Mouse (Mus musculus) testis, postnatal 10 days (tissue): ENCODE data around the gene Tbc1d12.
"Not testable (repeated sequence)": the region's sequence is repeated elsewhere in the genome, so short reads cannot be mapped to it uniquely, and the experiment has no call there.

Source experiments
- DNase-seq: peaks from one replicate; pipeline ENCODE4 v3.0.0; 2021; ENCODE audit warnings: low spot score

Tbc1d12 gene

DNA sequence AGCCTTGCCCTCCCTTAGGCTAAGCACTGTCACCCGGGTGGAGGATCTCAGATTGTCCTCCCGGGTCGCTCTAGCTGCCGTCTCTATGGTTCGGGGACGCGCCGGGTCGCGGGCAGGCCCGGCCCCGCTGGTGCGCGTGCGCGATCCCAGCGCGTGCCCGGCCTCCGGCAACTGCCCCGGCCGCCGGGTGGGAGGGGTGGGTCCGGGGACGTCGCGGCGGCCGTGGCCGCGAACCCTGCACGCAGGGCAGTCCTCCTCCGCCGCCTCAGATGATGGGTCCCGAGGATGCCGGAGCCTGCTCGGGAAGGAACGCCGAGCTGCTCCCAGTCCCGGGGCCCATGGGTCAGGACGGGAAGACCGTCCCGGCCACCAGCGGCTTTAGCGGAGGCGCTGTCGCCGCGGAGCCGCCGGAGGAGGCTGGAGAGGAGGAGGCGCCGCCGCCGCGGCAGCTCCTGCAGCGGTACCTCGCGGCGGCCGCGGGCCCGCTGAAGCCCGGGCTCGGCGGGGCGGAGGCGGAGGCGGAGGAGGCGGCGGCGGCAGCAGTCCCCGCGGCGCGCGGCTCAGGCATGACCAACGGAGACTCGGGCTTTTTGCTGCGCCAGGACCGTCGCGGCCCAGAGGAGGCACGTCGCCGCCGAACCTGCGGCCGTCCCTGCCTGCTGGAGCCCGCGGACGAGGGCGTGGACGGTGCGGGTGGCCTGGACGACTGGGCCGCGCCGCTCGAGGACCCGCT, at the start of gene Tbc1d12:
Tbc1d12 (plus strand) TSS at position 142 of the 733 bp plus-strand sequence.
- peak; percentile 94 for DNase-seq

DNA sequence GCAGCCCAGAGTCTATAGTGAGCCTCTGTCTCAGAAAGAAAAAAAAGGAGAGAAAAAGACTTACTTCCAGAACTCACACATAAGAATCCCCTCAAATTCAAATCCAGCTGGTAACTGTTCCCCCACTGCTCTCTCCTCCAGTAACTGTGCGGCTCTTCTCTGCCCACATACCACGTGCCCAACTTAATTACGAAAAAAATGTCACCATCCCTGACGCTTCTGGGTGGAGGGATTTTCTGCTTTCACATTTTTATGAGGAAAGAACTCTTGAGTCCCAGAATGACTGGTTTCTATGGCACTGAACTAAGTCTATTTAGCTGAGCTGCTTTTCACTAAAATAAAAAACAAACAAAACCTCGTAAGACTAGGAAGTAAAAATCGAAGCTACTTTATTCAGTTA, 48.6 kb upstream of the Tbc1d12 start:
- DNase-seq: no peak

DNA sequence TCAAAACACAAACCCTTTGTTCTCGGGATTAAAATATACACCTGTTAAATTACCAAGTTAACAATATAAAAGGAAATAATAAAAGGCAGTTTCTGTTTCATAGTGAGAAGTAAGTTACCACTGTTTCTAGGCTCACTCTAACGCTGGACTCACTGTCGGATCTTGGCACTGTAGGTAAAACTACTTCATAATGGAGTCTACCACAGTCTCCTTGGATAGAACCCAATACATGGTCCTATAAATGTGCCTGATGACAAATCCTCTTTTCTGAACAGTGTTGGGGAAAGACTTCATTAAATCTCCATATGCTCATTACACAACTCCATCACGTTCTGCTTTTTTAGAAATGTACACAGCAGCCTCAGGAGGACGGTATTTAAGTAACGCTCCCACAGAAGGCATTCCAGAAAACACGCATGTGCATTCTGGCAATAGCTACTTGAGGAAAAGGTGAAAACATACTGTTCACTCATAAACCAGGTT, 42.8 kb upstream of the Tbc1d12 start:
- no peak for DNase-seq

DNA sequence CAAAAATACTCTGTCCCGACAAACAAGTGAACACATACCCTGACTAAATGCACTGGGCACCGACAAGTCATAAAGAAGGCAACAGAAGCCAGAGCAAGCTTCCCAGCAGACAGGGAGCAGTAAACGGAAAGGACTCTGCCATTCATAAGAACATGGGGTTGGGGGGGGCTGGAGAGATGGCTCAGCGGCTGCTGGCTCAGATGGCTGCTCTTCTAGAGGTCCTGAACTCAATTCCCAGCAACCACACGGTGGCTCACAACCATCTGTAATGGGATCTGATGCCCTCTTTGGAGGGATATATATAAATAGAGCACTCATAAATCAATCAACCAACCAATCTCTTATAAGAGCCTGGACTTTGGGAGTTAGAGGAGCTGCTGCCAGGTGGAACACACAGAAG, 39.8 kb upstream of the Tbc1d12 start:
- DNase-seq: no peak

DNA sequence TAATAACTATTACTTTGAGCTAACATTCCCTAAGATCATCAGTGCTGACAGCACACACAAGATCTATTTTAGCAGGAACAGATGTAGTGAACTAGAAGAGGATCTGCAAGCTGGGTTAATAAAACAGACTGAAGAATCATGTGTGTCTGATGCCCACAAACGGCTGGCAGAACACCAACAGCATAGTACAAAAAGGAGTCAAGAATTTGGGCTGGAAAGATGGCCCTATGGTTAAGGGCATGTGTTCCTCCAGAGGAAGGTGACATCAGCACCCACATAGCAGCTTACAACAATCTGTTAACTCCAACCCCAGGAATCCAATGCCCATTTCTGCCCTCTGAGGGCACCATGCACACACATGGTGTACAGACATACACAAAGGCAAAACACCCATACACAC, 38.1 kb upstream of the Tbc1d12 start:
- DNase-seq: no peak

- no peak for DNase-seq
Measured at GRCm38 (mm10) chr19:38798801-38799200, 37.6 kb upstream of the Tbc1d12 start.

- no peak for DNase-seq
Measured at GRCm38 (mm10) chr19:38818191-38818590, 18.2 kb upstream of the Tbc1d12 start.

DNA sequence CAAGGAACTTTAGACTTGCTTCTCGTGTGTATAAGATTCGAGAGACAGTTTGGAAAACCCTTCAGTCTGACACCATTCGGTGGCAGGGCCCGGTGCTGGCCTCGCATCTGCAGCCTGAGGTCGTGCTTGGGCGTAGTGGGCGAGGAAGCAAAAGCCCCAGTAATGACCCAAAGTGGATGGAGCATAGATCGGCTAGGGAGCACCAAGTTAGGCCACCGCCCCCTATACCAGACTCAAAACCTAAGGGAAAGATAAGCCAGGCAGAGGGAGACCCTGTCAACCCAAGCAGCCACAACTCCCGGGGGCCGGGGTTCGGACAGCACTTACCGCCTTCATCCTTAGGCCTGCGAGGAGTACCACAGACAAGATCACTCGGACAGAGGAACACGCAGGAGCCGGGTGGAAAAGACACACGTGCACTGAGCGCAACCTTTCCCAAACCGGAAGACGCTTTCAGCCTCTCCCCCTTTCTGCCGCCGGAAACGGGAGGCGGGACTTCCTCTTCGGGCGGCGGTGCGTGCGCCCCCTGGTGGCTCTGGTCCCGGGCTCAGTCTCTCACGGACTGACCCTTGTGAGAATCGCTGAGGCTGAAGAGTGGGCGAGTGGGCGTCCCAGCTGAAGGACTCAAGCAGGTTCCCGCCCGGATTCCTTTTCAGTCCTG, 17.5 kb upstream of the Tbc1d12 start, which contains the start of gene Noc3l:
Noc3l (minus strand) TSS at position 472 of the 661 bp plus-strand sequence.
- DNase-seq: peak; percentile 98

DNA sequence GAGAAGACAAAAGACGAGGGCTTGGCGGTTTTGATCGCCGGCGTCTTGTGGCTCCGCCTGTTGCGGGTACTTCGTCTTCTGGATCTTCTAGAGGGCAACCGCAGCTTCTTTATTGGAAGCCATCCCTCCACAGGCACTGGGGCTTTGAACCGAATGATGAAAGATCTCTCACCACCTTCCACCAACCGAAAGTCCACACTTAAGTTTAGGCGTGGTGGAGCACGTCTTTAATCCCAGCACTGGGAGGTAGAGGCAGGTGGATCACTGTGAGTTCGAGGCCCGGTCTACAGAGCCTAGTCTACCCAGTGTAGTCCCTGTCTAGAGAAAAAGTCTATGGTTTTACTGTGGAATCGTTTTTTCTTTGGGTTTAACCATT, 17.0 kb upstream of the Tbc1d12 start:
- no peak for DNase-seq

- no peak for DNase-seq
Measured at GRCm38 (mm10) chr19:38820186-38820804, 16.1 kb upstream of the Tbc1d12 start.

GRCm38 (mm10) chr19:38833224-38833623, 3.2 kb upstream of the Tbc1d12 start:
- no peak for DNase-seq

- DNase-seq: no peak
Measured at GRCm38 (mm10) chr19:38836084-38836437, 318 bp upstream of the Tbc1d12 start.

- peak; percentile 79 for DNase-seq
Measured at GRCm38 (mm10) chr19:38837171-38837641, 827 bp downstream of the Tbc1d12 start.

DNA sequence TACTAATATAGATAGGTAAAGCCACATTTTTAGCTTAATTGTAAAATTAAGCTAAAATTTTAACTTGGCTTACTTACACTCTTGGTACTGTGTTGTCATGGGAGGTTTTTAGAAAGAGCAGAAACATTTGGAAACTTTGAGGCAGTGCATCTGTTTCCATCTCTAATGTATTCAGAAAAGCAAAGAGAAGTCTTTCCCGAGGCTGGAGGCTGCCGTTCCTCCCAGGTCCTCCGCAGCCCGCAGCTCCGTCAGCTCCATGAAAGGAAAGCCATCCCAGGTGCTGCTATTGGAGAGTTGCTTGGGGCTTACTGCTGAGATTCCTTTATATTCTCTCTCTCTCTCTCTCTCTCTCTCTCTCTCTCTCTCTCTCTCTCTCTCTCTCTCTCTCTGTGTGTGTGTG, 8.4 kb downstream of the Tbc1d12 start:
- DNase-seq: no peak

GRCm38 (mm10) chr19:38846373-38846772, 10.0 kb downstream of the Tbc1d12 start:
- DNase-seq: no peak

DNA sequence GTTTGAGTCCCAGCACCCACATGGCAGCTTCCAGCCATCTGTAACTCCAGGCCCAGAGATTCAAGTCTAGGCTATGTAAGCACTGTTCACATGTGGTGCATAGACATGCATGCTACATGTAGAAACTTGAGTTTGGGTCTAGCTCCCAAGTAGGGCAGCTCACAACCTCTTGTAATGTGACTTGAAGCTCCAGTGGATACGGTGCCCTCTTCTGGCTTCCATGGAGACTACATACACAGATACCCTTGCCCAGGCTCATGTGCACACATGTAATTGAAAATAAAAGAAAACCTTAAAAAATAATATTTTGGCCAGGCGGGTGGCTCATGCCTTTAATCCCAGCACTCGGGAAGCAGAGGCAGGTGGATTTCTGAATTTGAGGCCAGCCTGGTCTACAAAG, 21.8 kb downstream of the Tbc1d12 start:
- DNase-seq: no peak

- DNase-seq: no peak
Measured at GRCm38 (mm10) chr19:38862523-38862922, 26.1 kb downstream of the Tbc1d12 start.

DNA sequence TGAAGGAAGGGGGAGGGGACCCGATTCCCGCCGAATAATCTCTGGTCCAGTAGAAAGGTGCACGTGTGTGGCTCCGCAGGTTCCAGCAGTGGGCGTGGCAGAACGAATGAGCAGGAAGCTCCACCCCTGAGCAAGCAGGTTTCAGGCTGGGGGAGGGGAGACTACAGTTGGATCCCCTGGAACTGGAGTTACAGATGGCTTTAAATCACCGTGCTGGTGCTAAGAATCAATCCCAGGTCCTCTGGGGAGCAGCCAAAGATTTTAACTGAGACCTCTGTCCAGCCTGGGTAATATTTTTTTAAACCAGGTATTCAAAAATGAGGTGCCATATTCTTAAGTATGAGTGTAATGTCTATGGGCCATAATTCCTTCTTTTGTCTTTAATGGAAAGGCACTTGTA, 38.4 kb downstream of the Tbc1d12 start:
- not testable (repeated sequence) for DNase-seq

DNA sequence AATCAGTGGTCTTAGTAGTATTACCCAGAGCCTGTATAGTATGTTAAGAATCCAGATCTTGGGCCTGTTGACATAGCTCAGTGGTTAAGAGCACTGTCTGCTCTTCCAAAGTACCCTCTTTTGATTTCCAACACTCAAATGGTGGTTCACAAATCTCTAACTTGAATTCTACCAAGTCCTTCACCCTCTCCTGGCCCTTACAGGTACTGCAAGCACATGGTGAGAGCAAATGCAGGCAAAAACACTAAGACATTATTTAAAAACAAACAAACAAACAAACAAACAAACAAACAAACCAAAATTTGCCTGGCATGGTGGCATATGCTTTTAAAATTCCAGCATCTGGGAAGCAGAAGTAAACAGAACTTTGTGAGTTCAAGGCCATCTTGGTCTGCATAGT, 43.9 kb downstream of the Tbc1d12 start:
- no peak for DNase-seq

GRCm38 (mm10) chr19:38901146-38902135, 65.1 kb downstream of the Tbc1d12 start:
- no peak for DNase-seq

GRCm38 (mm10) chr19:38902501-38902900, 66.1 kb downstream of the Tbc1d12 start:
- no peak for DNase-seq

DNA sequence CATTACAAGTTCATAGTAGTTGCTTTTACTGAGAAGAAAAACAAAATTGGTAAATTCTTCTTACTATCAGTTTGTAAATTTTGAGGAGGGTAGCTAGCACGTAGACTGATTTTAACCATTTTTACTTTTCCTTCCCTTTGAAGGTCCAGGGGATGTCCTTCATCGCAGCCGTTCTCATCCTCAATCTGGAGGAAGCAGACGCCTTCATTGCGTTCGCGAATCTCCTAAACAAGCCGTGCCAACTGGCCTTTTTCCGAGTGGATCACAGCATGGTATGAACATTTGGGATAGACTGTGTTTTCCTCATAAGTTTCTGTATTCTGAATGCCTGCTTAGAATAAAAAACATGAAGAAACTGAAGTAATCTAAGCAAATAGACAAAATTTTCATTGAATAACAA, 77.4 kb downstream of the Tbc1d12 start:
- DNase-seq: no peak
